Mouse (Mus musculus): ENCODE data around the gene Avil.

- no peak for TF ChIP-seq CTCF (IDR thresholded peaks at IDR 0.05; ENCODE audit: control insufficient read depth, insufficient read depth, insufficient read length)
- no peak for TF ChIP-seq MAX (IDR thresholded peaks at IDR 0.05)
- TF ChIP-seq MYOG (IDR thresholded peaks at IDR 0.05; ENCODE audit: control insufficient read depth, extremely low read depth, insufficient read length), result no peak
- TF ChIP-seq USF1 (IDR thresholded peaks at IDR 0.05; ENCODE audit: low read depth), result no peak
These were observed 68.0 kb downstream of the Avil start for GRCm38 (mm10) chr10:127068360-127069038.

Measured in C2C12 (cell line).